Mouse (Mus musculus) ES-E14 (cell line): ENCODE measurements around the gene B4galt3. TPM values are rescaled to one million over a fixed set of nuclear protein-coding genes. Genes with fewer than 3 reads are reported as not detected.
A peak's percentile ranks its signal among the peaks of the same experiment; 100 is the strongest.

Experiments
- DNase-seq: peaks from one replicate; pipeline ENCODE4 v3.0.0-alpha.2; 2013; ENCODE audit warnings: low read depth, low spot score
- H3K27ac ChIP-seq: 2 replicates; pipeline ENCODE4 v1.5.1; 2012; ENCODE audit warnings: low read depth, mild to moderate bottlenecking, low read length, moderate library complexity, mixed read lengths; ENCODE audit not compliant: poor library complexity, insufficient read depth, severe bottlenecking
- H3K36me3 ChIP-seq: 2 replicates; pipeline ENCODE4 v1.6.1; 2012; ENCODE audit warnings: mild to moderate bottlenecking, low read length, moderate library complexity, mixed read lengths; ENCODE audit not compliant: control insufficient read depth, poor library complexity, insufficient read depth, severe bottlenecking
- H3K4me1 ChIP-seq, 2 experiments: fragments of 150-350 bp in 1 of 2; sonication (generic) in 1 of 2; 2 replicates each; pipeline ENCODE4 v1.6.1; 2012; ENCODE audit warnings: low read length in 2 of 2, mild to moderate bottlenecking in 1 of 2, mixed read lengths in 1 of 2; ENCODE audit not compliant: control insufficient read depth in 2 of 2, insufficient read depth in 2 of 2, poor library complexity in 1 of 2
- H3K4me3 ChIP-seq, 2 experiments: fragments of 150-350 bp in 1 of 2; sonication (generic) in 1 of 2; 2 replicates each; pipeline ENCODE4 v1.5.1; 2012; ENCODE audit warnings: low read length in 2 of 2, low read depth in 1 of 2, mild to moderate bottlenecking in 1 of 2, mixed read lengths in 1 of 2; ENCODE audit not compliant: insufficient read depth in 1 of 2, poor library complexity in 1 of 2, severe bottlenecking in 1 of 2
- H3K9ac ChIP-seq: 2 replicates; pipeline ENCODE4 v1.6.1; 2012; ENCODE audit warnings: low read depth, mild to moderate bottlenecking, low read length, mixed read lengths; ENCODE audit not compliant: poor library complexity, insufficient read depth, severe bottlenecking
- H3K9me3 ChIP-seq: fragments of 150-350 bp; sonication (generic); 2 replicates; pipeline ENCODE4 v1.6.1; 2012; ENCODE audit warnings: low read depth, mild to moderate bottlenecking, low read length; ENCODE audit not compliant: control insufficient read depth, insufficient read depth
- CHD2 ChIP-seq: IDR thresholded peaks from 2 replicates; pipeline ENCODE4 v1.6.1; 2014; ENCODE audit warnings: mild to moderate bottlenecking, low read depth, low read length, inconsistent platforms
- HCFC1 ChIP-seq: IDR thresholded peaks from 2 replicates; pipeline ENCODE4 v1.6.1; 2012; ENCODE audit warnings: low read length, inconsistent platforms, borderline replicate concordance; ENCODE audit not compliant: insufficient read depth
- MAFK ChIP-seq: IDR thresholded peaks from 2 replicates; pipeline ENCODE4 v1.6.1; 2014; ENCODE audit warnings: mild to moderate bottlenecking, low read depth, low read length, inconsistent platforms; ENCODE audit not compliant: insufficient read depth
- ZC3H11A ChIP-seq: IDR thresholded peaks from 2 replicates; pipeline ENCODE4 v1.6.1; 2012; ENCODE audit warnings: low read depth, mild to moderate bottlenecking, inconsistent platforms, low read length, borderline replicate concordance
- ZNF384 ChIP-seq: IDR thresholded peaks from 2 replicates; pipeline ENCODE4 v1.6.1; 2012; ENCODE audit warnings: low read depth, low read length, inconsistent platforms
- in situ Hi-C, 2 experiments: fragments of 600-800 bp; cut with MboI; formaldehyde crosslinking; loops; one replicate each; pipeline ENCODE4 v1.15.1; 2025; ENCODE audit warnings: low sequenced_read_pairs in 2 of 2, inconsistent platforms in 1 of 2; ENCODE audit not compliant: unreplicated experiment in 2 of 2
- total RNA-seq: library from RNA; depleted of rRNA; stranded (reverse); fragments of 300-350 nt; gene quantifications from 2 replicates; pipeline ENCODE4 v1.2.3, GENCODE M21; 2012

B4galt3 gene
- total RNA-seq, 1 experiment, result 35.8 TPM

DNA sequence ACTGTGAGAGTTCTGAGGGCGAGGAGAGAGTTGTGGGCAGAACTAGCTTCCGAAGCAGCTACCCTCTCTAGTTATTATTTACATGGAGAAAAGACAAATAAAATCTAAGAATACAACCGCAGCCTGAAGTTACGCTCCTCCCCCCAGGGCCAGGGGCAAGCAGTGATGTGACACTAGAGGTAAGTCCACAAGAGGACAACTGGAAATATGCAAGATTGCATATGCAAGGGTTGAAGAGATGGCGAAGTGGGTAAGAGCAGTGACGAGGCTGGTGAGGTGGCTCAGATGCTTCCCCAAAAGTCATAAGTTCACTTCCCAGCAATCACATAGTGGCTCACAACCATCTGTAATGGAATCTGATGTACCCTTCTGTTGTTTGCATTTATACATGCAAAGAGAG, 47.0 kb upstream of the B4galt3 start:
- Histone ChIP-seq H3K4me3 (no peak overlapping the region), H3K9ac (no peak overlapping the region), H3K9me3 (no peaks in the 10 kb centered on the region), H3K36me3 (peaks cover 8% of the 10 kb centered on the region; the same call in 1 of the 2 replicates), H3K4me1 (peaks cover 2 to 12% of the 10 kb centered on the region in 2 experiments; a peak in 3 of 4 replicates), H3K27ac (peak overlapping the region; percentile 63; the same call in 1 of the 2 replicates)
- no peak for DNase-seq
- in situ Hi-C loops, result no loop called here
- TF ChIP-seq HCFC1 (no peak), MAFK (no peak), ZNF384 (no peak), ZC3H11A (no peak), CHD2 (no peak)

DNA sequence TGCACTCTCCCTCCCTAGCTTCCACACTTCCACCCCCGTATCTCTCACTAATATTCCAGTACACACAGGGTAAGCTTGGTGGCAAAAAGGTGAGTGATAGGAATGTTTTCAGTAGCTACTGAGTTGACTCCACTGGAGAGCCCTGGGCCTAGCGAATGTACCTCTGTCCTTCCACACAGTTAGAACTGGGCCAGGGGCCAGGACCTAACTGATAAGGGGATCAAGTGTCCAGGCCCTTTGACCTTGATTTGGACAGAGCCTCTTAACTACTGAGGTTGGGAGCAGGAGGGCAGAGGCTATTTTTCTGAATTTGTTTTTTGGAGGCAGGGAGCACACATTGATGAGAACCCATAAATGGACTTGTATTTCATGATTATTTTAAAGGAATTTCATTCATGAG, 46.3 kb upstream of the B4galt3 start:
- no peak overlapping the region for H3K27ac ChIP-seq

DNA sequence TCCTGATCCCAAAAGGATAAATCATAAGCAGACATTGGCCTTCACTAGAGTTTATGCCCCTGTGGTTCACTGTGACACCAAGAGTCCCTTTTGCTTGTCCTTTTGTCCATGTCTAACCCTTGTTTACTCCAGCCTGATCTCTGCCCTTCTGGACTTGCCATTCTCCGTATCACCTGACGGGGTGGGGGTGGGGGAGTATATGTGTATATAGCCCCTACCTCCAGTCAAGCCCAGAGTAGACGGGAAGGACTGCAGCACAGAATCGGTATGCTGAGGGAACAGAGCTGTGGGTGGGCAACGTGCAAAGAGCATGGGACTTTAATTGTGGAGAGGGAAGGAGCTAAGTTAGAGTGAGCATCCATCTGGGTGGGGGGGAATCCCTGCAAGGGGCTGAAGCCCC, 45.3 kb upstream of the B4galt3 start, which contains the start of gene Apoa2:
Gene Apoa2 (plus strand): TSS at position 198 of the 400 bp plus-strand sequence.
- no peak for DNase-seq
- Histone ChIP-seq H3K9me3 (no peaks in the 10 kb centered on the region), H3K9ac (no peak within 1 kb of the TSS), H3K27ac (no peak within 1 kb of the TSS), H3K4me1 (peaks cover 2 to 11% of the 10 kb centered on the region in 2 experiments; a peak in 2 of 4 replicates), H3K36me3 (peaks cover 5% of the 10 kb centered on the region; the same call in 1 of the 2 replicates), H3K4me3 (no peak within 1 kb of the TSS)
- TF ChIP-seq MAFK, result no peak
- no peak for TF ChIP-seq HCFC1
- no peak for TF ChIP-seq ZNF384
- TF ChIP-seq CHD2, result no peak
- no peak for TF ChIP-seq ZC3H11A
- in situ Hi-C loops, result loop anchor here in 1 of 2 experiments (25.0 kb wide), 1 partner anchor 338 kb away; the partner anchor contains the start of genes Dusp12 and Gm26620

More for the DNA sequence above, 46.3 kb upstream of the B4galt3 start:
- Histone ChIP-seq H3K9ac (no peak overlapping the region), H3K4me1 (peaks cover 2 to 11% of the 10 kb centered on the region in 2 experiments; a peak in 2 of 4 replicates), H3K36me3 (peaks cover 8% of the 10 kb centered on the region; the same call in 1 of the 2 replicates), H3K9me3 (no peaks in the 10 kb centered on the region), H3K4me3 (no peak overlapping the region)
- in situ Hi-C loops, result no loop called here
- DNase-seq, result no peak
- no peak for TF ChIP-seq ZNF384
- no peak for TF ChIP-seq CHD2
- no peak for TF ChIP-seq MAFK
- TF ChIP-seq HCFC1, result no peak
- no peak for TF ChIP-seq ZC3H11A

DNA sequence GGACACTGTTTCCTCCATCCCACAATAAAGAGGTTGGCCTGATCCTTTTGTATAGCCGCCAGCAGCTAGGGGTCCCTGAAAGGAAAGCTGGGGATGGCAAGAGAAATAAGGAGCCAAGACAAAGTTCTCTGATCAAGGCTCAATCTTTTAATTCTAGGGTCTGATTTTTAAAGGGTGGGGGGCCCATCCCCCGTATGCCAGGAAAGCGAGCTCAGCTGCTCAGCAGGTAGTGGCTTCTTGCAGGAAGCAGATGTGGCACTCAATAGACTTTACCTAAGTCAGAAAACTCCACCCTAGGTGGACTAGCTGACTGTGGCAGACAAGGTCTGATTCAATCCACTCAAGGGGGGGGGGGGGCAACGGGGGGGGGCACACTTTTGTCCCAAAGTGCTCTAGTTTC, 43.3 kb upstream of the B4galt3 start:
- no peak for DNase-seq
- Histone ChIP-seq H3K9me3 (no peaks in the 10 kb centered on the region), H3K27ac (no peak overlapping the region), H3K4me1 (peaks cover 0 to 10% of the 10 kb centered on the region in 2 experiments; a peak in 1 of 4 replicates), H3K36me3 (no peaks in the 10 kb centered on the region), H3K4me3 (no peak overlapping the region), H3K9ac (no peak overlapping the region)
- TF ChIP-seq MAFK (no peak), ZNF384 (no peak), HCFC1 (no peak), ZC3H11A (no peak), CHD2 (no peak)
- in situ Hi-C loops, result loop anchor here in 1 of 2 experiments (25.0 kb wide), 1 partner anchor 339 kb away; the partner anchor contains the start of genes Dusp12 and Gm26620

DNA sequence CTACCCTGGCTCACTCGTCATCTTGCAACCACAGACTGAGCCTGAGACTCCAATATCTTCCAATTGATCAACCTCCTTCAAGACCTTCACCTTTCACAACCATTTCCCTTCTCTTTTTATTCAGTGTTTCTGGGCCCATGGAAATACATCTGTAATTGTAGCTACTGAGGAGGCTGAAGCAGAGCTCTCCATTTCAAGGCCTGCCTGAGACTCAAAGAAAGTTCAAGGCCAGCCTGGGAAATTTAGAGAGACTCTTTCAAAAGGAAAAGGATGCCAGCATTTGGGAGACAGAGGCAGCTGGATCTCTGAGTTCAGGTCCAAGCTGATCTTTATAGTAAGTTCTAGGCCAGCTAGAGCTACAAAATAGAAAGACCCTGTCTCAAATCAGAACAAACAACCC, 42.2 kb upstream of the B4galt3 start:
- H3K36me3 ChIP-seq, result no peaks in the 10 kb centered on the region
- H3K27ac ChIP-seq, result no peak overlapping the region
- in situ Hi-C loops, result loop anchor here in 1 of 2 experiments (25.0 kb wide), 1 partner anchor 341 kb away; the partner anchor contains the start of genes Dusp12 and Gm26620
- peaks cover 0 to 10% of the 10 kb centered on the region in 2 experiments; a peak in 1 of 4 replicates for H3K4me1 ChIP-seq
- H3K9ac ChIP-seq, result no peak overlapping the region
- H3K9me3 ChIP-seq, result no peaks in the 10 kb centered on the region
- no peak for DNase-seq
- no peak overlapping the region for H3K4me3 ChIP-seq
- no peak for TF ChIP-seq CHD2
- no peak for TF ChIP-seq HCFC1
- no peak for TF ChIP-seq MAFK
- no peak for TF ChIP-seq ZC3H11A
- no peak for TF ChIP-seq ZNF384
